Mouse (Mus musculus): Measurements from ENCODE around the gene Gm6040.

The Gm6040 gene

DNA sequence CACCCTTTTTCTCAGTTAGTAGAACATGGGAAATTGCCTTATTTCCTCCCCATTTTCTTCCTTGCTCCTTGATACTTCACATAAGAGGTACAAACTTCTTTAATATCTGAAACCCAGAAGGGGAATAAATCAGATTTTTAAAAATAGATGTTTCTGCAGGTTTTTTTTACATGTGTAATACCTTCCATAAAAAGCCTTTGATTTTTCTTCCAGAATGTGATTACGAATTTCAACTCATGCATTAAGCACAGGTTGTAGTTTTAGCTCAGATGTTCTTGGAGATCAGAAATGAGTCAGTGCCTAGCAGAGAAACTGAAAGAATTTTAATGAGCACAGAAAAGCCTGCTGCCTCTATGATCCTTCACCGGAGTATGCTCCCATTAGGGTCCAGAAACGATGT is at the start of gene Gm6040:
TSS of gene Gm6040 (minus strand) at position 101 of the 400 bp plus-strand sequence.
- no peak for DNase-seq

DNA sequence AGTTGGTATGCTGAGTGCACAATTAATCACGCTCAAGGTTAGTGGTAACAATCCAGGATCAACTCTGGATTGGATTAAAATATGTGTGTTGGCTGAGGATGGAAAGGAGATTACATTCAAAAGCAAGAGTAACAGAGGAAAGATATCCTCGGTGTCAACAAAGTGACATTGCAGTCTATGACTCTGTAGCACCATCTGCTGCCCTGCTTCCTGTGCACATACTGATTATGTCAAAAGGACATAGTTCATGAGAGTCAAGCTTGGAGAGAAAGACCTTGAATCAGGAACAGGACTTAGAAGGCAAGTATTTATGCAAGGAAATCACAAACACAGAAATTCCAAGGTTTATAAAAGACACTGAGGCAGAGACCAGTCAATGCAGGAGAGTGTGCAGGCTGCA is 42.7 kb upstream of the Gm6040 start:
- DNase-seq, result no peak

DNA sequence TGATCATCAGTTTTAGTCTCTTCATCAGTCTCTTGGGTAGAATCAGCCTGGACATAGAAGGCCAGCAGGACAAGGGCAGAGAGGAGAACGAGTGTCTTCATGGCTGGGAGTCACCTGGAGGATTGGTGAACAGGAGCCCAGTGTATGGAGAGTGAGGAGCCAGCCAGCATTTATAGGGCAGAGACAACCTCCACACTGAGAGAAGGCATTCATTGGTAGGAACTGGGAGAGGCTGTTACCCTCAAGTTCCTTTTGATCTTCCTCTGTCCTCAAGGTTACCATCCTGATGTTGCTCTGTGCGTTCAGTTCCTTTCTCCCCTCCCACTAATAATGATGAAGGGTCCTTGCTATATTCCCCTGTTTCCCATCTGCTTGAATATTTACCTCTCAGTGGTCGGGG is 22.7 kb upstream of the Gm6040 start, which contains the start of gene AY761185:
TSS of gene AY761185 (minus strand) at position 101 of the 400 bp plus-strand sequence.
- DNase-seq, result no peak

DNA sequence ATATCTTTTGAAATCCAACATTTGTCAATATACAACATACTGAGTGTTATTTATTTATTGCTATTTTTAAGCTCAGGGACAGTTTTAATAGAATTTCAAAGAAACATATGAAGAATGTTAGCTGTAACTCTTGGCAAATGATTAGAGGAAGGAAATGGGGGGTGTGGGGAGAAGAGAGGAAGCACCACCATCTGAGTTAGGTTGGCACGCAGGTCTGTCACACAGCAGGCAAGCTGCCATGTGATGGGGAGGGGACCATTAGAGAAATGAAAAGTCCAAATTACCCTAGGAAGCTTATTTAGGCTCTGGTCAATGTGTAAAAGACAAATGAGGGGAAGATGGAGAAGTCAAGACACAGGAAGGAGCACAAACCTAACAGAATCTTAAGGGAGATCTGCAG is 9.6 kb downstream of the Gm6040 start:
- DNase-seq, result no peak

DNA sequence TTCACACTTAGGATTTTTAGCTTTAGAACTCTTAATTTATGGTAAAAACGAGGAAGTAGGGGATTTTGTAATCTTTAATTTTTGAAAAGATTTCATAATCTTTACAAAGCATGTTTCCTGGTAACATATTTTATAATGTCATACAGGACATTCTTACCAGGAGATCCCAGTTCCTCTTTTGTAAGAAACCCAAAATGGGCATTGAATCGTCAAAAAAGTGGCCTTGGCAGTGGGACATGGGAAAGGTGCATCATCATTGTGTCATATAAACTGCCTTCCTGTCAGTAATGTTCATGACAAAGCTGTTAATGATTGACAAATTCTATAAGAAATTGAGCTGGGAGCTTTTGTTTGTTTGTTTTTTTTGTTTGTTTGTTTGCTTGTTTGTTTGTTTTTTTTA is 13.6 kb downstream of the Gm6040 start:
- no peak for DNase-seq

DNA sequence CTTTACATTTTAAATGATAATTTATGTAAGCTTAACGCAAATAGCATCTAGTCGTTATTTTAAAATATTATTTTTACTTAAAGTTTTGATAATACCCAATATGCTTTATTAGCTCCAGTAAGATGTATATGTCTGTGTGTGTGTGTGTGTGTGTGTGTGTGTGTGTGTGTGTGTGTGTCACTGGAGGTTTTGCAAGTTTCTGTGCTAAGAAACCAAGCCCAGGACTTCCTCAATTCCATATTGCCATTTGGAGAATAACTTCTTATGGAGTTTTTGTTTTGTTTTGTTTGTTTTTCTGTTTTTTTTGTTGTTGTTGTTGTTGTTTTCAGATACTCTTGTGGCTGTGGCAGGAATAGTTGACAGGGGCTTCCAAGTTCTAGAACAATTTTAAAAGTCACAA is 14.8 kb downstream of the Gm6040 start:
- no peak for DNase-seq

DNA sequence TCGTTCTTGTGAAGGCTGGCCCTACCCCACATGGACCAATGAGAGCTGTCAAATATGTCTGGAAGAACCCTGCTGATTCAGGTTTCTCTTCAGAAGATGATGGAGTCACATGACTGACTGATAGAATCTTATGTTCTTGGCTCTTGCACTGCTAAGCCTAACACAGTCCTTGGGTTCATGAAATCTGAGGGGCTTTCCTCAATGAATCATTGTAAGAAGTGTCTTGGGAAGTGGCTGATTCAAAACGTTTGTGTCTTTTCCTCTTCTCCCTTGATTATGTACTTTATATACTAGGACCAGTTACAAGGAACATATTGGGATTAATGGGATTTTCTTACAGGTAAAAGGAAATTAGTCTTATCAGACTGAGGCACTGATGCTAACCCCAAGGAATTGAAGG is 19.3 kb downstream of the Gm6040 start, which contains the start of gene Gm15056:
TSS of gene Gm15056 (minus strand) at position 101 of the 400 bp plus-strand sequence.
- DNase-seq, result no peak

DNA sequence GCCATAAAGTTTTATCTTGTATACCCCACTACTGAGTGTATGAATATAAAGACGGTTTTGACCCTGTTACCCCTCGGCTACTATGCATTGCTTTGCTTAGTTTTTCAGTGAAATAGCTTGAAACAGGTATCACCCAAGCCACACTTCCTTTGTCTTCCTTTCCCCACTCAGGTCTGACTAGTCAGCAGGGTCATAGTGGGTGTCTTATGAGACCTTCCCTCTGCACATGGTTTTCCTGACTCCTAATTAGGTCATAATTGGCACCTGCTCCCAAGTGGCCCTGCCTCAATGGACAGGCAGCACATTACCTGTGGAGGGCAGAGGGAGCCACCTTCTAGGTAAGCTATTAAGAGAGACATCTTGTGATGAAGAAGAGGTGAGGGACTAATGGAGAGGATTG is 29.5 kb downstream of the Gm6040 start, which contains the start of gene Defb33:
TSS of gene Defb33 (plus strand) at position 301 of the 400 bp plus-strand sequence.
- DNase-seq, result no peak

DNA sequence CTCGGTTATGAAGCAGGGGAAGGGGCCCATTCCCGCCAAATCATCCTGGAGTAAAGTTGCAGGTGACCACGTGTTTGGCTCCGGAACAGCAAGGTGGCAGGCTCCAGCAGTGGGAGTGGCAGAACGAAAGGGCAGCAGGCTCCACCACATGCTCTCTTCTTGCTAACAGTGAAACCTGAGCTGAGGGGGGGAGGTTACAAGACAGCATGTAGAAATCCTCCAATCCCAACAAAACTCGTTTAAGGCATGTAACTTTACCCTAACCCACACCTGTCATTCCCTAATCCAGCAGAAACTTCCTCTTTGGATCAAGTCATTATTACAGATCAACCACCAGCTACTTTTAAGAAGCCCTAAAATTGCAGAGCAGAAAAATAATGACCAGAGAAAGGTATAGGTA is 47.3 kb downstream of the Gm6040 start:
- no peak for DNase-seq
